Mouse (Mus musculus) neutrophil, adult 59 days (primary cell): Measurements from ENCODE around the gene Gm10142. TPM values are rescaled to one million over a fixed set of nuclear protein-coding genes. Genes with fewer than 3 reads are reported as not detected.

ENCODE experiments used
- total RNA-seq, 2 experiments: library from RNA; stranded (reverse); gene quantifications; 1 replicate in 1 of 2; 2 replicates in 1 of 2; pipeline ENCODE4 v1.2.4; 2023

Gm10142 gene
- not detected for total RNA-seq

DNA sequence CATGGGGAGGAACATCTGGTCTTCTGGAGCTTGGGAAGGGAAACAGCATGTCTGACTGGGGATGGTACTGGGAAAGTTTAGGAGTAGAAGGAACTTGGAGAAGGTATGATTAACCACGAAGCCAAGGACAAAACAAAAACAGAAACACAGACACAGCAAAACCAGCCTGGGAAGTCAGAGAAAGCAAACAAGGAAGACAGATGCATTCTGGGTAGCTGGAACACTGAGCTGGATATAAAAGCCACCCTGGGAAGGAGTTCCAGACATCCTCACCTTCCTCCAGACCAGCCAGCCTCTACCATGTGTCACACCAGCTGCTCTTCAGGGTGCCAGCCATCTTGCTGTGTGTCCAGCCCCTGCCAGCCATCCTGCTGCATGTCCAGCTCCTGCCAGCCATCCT lies at the start of gene Gm10142:
Gene Gm10142, plus strand, starts transcription at position 301 of the 400 bp plus-strand sequence.

DNA sequence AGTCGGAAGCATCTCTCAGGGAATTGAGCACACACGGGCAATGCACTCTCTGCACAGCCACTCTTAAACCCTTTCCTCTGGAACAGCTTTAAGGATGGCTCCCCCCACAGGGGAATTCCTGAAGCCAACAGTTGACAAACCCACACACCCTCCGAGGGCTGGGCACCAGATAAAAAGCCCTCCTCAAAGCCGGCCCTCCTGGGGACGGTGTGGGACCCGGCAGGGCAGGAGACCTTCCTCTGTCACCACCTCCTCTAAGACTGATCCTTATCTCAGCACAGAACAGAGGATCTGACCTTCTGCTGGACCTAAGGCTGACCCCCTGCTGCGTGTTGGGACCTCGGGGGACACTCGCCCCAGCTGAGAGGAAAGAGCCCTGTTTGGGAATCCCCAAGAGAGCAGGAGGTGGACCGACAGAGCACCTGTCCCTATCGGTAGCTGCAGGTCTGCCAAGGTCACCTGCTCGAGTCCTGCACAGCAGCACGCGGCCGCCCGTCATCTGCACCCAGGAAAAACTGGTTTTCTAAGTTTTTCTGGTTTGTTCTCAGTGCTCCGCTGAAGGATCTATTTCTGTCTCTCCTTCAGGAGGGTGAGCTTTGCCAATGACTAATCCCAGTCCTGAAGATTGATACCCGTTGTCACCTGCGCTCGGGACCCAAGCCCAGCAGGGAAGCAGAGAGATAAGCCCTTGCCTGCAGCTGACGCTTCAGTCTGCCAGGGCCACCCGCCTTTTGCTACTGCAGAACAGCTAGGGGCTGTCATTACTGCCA lies 29.5 kb upstream of the Gm10142 start, which contains the start of gene Tspear:
Gene Tspear, plus strand, starts transcription at position 675 of the 770 bp plus-strand sequence.

DNA sequence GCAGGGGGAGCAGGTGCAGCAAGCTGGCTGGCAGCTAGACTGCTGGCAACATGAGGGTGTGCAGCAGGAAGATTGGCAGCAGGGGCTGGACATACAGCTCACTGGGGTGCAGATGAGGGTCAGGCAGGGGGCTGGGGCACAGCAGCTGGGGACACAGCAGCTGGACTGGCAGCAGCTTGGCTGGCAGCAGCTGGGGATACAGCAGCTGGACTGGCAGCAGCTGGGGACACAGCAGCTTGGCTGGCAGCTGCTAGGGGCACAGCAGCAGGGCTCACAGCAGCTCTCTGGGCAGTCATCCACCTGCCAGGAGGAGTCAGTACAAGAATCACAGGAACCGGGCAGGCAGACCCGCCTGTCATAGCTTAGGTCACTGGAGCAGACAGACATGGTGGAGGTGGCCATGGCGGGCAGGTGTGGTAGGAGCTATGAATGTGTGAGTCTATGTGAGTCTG lies 25.2 kb upstream of the Gm10142 start, which contains the start of gene Gm19402:
Gene Gm19402, minus strand, starts transcription at position 402 of the 452 bp plus-strand sequence.

DNA sequence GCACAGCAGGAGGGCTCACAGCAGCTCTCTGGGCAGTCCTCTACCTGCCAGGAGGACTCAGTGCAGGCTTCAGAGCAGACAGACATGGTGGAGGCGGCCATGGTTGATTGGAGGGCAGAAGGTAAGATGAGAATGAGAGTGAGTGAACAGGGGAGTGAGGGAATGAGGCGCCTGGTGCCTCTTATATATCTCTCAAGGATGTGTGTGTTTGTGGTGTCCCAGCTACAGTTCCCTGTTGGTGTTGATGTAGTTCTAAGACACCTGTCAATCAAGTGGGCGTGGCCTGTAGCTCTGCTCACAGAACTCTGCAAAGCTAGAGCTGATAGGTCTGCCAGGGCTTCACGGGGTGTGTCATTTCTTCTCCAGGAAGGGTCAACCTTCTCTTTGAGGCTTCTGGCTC lies 18.5 kb upstream of the Gm10142 start, which contains the start of gene Gm9508:
Gene Gm9508, minus strand, starts transcription at position 101 of the 400 bp plus-strand sequence.

DNA sequence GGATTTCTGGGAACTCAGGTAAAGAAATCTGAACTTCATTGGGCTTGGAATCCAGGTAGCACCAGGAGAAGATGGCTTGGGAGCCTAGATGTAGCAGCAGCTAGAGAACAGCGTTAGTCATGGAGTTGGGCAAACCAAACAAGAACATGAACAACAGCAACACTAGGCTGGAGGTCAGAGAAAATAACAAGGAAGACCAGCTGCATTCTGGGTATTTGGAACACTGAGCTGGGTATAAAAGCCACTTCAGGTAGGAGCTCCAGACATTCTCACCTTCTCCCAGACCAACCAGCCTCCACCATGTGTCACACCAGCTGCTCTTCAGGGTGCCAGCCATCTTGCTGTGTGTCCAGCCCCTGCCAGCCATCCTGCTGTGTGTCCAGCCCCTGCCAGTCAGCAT lies 9.3 kb upstream of the Gm10142 start, which contains the start of gene Gm10272:
Gene Gm10272, plus strand, starts transcription at position 301 of the 400 bp plus-strand sequence.

DNA sequence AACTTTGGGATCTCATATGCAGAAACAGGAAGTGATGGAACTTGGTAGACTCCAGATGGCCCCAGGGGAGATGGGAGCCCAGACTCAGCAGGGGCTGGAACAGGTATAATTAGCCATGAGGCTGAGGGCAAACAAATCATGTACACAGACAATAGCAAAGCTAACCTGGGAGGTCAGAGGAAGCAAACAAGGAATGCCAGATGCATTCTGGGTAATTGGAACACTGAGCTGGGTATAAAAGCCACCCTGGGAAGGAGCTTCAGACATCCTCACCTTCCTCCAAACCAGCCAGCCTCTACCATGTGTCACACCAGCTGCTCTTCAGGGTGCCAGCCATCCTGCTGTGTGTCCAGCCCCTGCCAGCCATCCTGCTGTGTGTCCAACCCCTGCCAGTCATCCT lies 4.5 kb upstream of the Gm10142 start, which contains the start of gene Gm10024:
Gene Gm10024, plus strand, starts transcription at position 301 of the 400 bp plus-strand sequence.

DNA sequence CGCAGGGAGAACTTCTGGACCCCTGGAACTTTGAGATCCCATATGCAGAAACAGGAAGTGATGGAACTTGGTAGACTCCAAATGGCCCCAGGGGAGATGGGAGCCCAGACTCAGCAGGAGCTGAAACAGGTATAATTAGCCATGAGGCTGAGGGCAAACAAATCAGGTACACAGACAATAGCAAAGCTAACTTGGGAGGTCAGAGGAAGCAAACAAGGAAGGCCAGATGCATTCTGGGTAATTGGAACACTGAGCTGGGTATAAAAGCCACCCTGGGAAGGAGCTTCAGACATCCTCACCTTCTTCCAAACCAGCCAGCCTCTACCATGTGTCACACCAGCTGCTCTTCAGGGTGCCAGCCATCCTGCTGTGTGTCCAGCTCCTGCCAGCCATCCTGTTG lies 4.7 kb downstream of the Gm10142 start, which contains the start of gene Krtap12-1:
Gene Krtap12-1, plus strand, starts transcription at position 301 of the 400 bp plus-strand sequence.

DNA sequence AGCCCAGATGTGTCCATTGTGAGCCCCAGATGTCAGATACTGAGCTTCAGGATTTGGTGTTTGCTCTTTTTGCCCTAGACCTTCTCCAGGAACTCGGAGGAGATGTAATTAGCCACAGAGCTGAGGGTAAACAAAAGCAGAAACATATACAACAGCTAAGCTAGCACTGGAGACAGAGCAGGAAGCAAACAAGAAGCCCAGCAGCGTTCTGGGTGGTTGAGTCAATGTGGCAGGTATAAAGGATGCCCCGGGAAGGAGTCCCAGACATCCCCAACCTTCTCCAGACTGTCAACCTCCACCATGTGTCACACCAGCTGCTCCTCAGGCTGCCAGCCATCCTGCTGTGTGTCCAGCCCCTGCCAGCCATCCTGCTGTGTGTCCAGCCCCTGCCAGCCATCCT lies 10.6 kb downstream of the Gm10142 start, which contains the start of gene Gm10100:
Gene Gm10100, plus strand, starts transcription at position 301 of the 400 bp plus-strand sequence.

DNA sequence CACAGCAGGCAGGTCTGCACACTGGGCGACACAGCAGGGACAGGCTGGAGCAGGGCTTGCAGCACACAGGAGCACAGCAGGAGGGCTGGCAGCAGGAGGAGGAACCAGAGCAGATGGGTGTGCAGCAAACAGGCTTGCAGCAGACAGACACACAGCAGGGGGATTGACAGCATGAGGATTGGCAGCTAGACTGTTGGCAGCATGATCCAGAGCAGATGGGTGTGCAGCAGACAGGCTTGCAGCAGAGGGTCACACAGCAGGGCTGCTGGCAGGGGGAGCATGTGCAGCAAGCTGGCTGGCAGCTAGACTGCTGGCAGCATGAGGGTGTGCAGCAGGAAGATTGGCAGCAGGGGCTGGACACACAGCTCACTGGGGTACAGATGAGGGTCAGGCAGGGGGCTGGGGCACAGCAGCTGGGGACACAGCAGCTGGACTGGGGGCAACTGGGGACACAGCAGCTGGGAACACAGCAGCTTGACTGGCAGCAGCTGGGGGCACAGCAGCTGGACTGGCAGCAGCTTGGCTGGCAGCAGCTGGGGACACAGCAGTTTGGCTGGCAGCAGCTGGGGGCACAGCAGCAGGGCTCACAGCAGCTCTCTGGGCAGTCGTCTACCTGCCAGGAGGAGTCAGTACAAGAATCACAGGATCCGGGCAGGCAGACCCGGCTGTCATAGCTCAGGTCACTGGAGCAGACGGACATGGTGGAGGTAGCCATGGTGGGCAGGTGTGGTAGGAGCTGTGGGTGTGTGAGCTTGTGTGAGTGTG lies 26.5 kb downstream of the Gm10142 start, which contains the start of gene Gm18596:
Gene Gm18596, minus strand, starts transcription at position 715 of the 765 bp plus-strand sequence.

DNA sequence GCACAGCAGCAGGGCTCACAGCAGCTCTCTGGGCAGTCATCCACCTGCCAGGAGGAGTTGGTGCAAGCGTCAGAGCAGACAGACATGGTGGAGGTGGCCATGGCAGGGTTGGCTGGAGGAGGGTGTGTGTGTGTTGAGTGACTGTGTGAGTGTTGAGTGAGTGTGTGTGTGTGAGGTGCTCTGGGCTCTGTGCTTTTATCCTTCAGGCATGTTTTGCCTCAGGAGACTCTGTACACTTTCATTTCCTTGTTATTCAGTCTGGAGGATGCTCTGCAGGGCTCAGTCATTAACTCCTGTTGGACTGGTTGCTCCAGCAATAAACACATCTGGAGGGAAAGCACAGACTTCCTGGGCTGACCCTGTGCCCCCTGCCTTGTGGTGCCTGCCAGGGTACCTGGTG lies 35.6 kb downstream of the Gm10142 start, which contains the start of gene Gm9736:
Gene Gm9736, minus strand, starts transcription at position 101 of the 400 bp plus-strand sequence.

DNA sequence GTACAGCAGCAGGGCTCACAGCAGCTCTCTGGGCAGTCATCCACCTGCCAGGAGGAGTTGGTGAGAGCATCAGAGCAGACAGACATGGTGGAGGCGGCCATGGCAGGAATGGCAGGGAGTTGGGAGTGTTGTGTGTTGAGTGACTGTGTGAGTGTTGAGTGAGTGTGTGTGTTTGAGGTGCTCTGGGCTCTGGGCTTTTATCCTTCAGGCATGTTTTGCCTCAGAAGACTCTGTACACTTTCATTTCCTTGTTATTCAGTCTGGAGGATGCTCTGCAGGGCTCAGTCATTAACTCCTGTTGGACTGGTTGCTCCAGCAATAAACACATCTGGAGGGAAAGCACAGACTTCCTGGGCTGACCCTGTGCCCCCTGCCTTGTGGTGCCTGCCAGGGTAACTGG lies 44.0 kb downstream of the Gm10142 start, which contains the start of gene Gm3233:
Gene Gm3233, minus strand, starts transcription at position 101 of the 400 bp plus-strand sequence.

Other genes with a start within 250 kb of the Gm10142 start
- gene Fam207a, start 200.0 kb upstream of the Gm10142 start, total RNA-seq: 10 to 100 TPM; 14.1 to 14.8 TPM
- gene Itgb2, start 185.6 kb upstream of the Gm10142 start, total RNA-seq: 100 to 1,000 TPM; 864 to 906 TPM
- gene Pttg1ip, start 134.1 kb upstream of the Gm10142 start, total RNA-seq: 10 to 100 TPM; 84.8 to 91.5 TPM
- 10 to 100 TPM; 53.3 to 62.0 TPM for gene Sumo3, start 109.7 kb upstream of the Gm10142 start, total RNA-seq
- not detected for gene Gm49325, start 109.6 kb upstream of the Gm10142 start, total RNA-seq
- 10 to 100 TPM; 31.4 to 37.3 TPM for gene Ube2g2, start 93.5 kb upstream of the Gm10142 start, total RNA-seq
- not detected for gene Tspear, start 29.2 kb upstream of the Gm10142 start, total RNA-seq
- not detected for gene Gm19402, start 25.1 kb upstream of the Gm10142 start, total RNA-seq
- not detected for gene Gm9508, start 18.6 kb upstream of the Gm10142 start, total RNA-seq
- not detected for gene Gm10272, start 9.2 kb upstream of the Gm10142 start, total RNA-seq
- gene Gm10024, start 4.3 kb upstream of the Gm10142 start, total RNA-seq: not detected
- not detected for gene Krtap12-1, start 4.8 kb downstream of the Gm10142 start, total RNA-seq
- not detected for gene Gm10100, start 10.7 kb downstream of the Gm10142 start, total RNA-seq
- not detected for gene Gm18596, start 26.8 kb downstream of the Gm10142 start, total RNA-seq
- not detected for gene Gm9736, start 35.5 kb downstream of the Gm10142 start, total RNA-seq
- gene Gm3233, start 43.9 kb downstream of the Gm10142 start, total RNA-seq: not detected
- not detected for gene Gm3238, start 55.5 kb downstream of the Gm10142 start, total RNA-seq
- gene Gm7138, start 61.1 kb downstream of the Gm10142 start, total RNA-seq: not detected
- gene Gm3250, start 66.7 kb downstream of the Gm10142 start, total RNA-seq: not detected
- not detected for gene Gm7137, start 72.4 kb downstream of the Gm10142 start, total RNA-seq
- not detected for gene Gm9639, start 79.3 kb downstream of the Gm10142 start, total RNA-seq
- gene Gm19668, start 83.3 kb downstream of the Gm10142 start, total RNA-seq: not detected
- gene Gm9507, start 96.0 kb downstream of the Gm10142 start, total RNA-seq: not detected
- gene Gm2696, start 98.9 kb downstream of the Gm10142 start, total RNA-seq: not detected
- gene Krtap10-4, start 111.3 kb downstream of the Gm10142 start, total RNA-seq: not detected
- gene Krtap10-10, start 120.1 kb downstream of the Gm10142 start, total RNA-seq: not detected
- gene Gm36176, start 131.0 kb downstream of the Gm10142 start, total RNA-seq: not detected
- gene Gm10318, start 137.1 kb downstream of the Gm10142 start, total RNA-seq: not detected
- gene Gm3285, start 146.2 kb downstream of the Gm10142 start, total RNA-seq: not detected
- gene Lrrc3, start 186.7 kb downstream of the Gm10142 start, total RNA-seq: under 1 TPM; 0.11 to 0.31 TPM